Mouse (Mus musculus): ENCODE measurements around the gene Pcsk6. TPM values are rescaled to one million over a fixed set of nuclear protein-coding genes. Genes with fewer than 3 reads are reported as not detected.

Pcsk6 gene
- total RNA-seq, 1 experiment: 62.6 TPM

DNA sequence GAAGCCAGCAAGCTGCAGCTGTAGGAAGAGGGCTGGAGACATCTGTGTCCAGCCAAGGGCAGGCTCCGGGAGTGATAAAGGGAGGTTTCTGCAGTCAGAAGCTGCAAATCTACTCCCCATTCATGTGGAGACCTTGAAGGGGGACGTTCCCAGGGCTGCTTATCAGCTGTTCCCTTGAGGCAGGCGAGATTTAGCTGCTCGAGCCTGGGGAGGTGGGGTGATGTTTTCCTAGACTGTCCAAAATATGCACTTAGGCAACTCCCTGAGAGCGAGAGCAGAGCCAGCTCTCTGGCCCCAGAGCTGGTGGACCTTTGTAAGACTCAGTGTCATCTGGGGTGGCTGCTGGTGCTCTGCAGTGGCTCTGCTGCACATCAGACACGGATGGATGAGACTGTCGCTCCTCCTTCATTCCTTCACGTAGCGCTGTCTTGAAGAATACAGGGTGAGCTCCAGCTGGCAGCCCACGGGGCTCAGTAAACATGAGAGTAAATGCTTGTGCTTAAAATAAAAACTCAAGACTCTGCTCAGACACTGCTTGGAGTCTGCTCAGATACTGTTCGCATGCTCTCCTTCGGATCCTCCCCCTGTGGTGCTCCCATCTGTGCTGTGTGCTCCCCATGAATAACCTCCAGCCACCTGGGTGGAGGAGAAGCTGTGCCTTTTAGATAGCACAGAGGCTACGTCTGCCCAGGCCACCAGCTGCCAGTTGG, 41.1 kb downstream of the Pcsk6 start:
- DNase-seq (ENCODE audit: low read depth, low spot score): no peak
- no peaks in the 10 kb centered on the region for H3K9me3 ChIP-seq (ENCODE audit: control insufficient read depth, insufficient read depth, low read depth, low read length)
- in situ Hi-C loops (cut with MboI; ENCODE audit: low sequenced_read_pairs in 2 of 2, unreplicated experiment in 2 of 2): no loop called here
- no peak overlapping the region for H3K9ac ChIP-seq (ENCODE audit: insufficient read depth, low read depth, low read length, poor library complexity, severe bottlenecking)
- TF ChIP-seq HCFC1 (IDR thresholded peaks at IDR 0.05; ENCODE audit: borderline replicate concordance, insufficient read depth, low read length): no peak
- TF ChIP-seq ZC3H11A (IDR thresholded peaks at IDR 0.05; ENCODE audit: borderline replicate concordance, low read depth, low read length): no peak
- no peak for TF ChIP-seq MAFK (IDR thresholded peaks at IDR 0.05; ENCODE audit: insufficient read depth, low read depth, low read length)
- TF ChIP-seq ZNF384 (IDR thresholded peaks at IDR 0.05; ENCODE audit: low read depth, low read length): no peak
- TF ChIP-seq CHD2 (IDR thresholded peaks at IDR 0.05; ENCODE audit: low read depth, low read length): no peak
- H3K4me1 ChIP-seq (ENCODE audit: control insufficient read depth in 2 of 2, insufficient read depth in 2 of 2, low read length in 2 of 2, poor library complexity in 1 of 2): peaks cover 0 to 2% of the 10 kb centered on the region in 2 experiments; a peak in 1 of 4 replicates
- H3K27ac ChIP-seq (ENCODE audit: insufficient read depth, low read depth, low read length, poor library complexity, severe bottlenecking): no peak overlapping the region
- H3K36me3 ChIP-seq (ENCODE audit: control insufficient read depth, insufficient read depth, low read length, poor library complexity, severe bottlenecking): no peaks in the 10 kb centered on the region
- no peak overlapping the region for H3K4me3 ChIP-seq (ENCODE audit: insufficient read depth in 1 of 2, low read depth in 1 of 2, low read length in 2 of 2, poor library complexity in 1 of 2, severe bottlenecking in 1 of 2)

DNA sequence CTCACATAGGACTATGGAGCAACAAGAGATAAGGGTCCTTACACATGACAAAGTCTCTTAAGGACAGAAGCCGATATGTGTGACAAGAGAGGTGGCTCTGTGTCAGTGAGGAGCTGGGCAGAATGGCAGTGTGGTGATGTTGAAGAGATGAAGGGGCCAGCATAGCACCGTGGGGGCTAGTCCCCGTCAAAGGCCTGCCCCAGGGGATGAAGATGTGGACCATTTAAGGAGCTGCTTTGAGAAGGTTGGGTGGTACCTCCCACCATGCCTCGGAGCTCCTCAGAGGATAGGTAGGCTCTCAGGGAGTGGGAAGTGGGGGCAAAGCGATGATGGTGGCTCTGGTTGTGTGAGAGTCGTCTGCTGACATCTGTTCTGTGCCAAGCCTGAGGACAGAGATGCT, 41.9 kb downstream of the Pcsk6 start:
- Histone ChIP-seq H3K9me3 (ENCODE audit: control insufficient read depth, insufficient read depth, low read depth, low read length) (no peaks in the 10 kb centered on the region), H3K36me3 (ENCODE audit: control insufficient read depth, insufficient read depth, low read length, poor library complexity, severe bottlenecking) (no peaks in the 10 kb centered on the region), H3K27ac (ENCODE audit: insufficient read depth, low read depth, low read length, poor library complexity, severe bottlenecking) (no peak overlapping the region), H3K9ac (ENCODE audit: insufficient read depth, low read depth, low read length, poor library complexity, severe bottlenecking) (no peak overlapping the region), H3K4me1 (ENCODE audit: control insufficient read depth in 2 of 2, insufficient read depth in 2 of 2, low read length in 2 of 2, poor library complexity in 1 of 2) (peaks cover 0 to 2% of the 10 kb centered on the region in 2 experiments; a peak in 1 of 4 replicates), H3K4me3 (ENCODE audit: insufficient read depth in 1 of 2, low read depth in 1 of 2, low read length in 2 of 2, poor library complexity in 1 of 2, severe bottlenecking in 1 of 2) (no peak overlapping the region)
- DNase-seq (ENCODE audit: low read depth, low spot score): no peak
- TF ChIP-seq MAFK (IDR thresholded peaks at IDR 0.05; ENCODE audit: insufficient read depth, low read depth, low read length): no peak
- no peak for TF ChIP-seq ZNF384 (IDR thresholded peaks at IDR 0.05; ENCODE audit: low read depth, low read length)
- TF ChIP-seq ZC3H11A (IDR thresholded peaks at IDR 0.05; ENCODE audit: borderline replicate concordance, low read depth, low read length): no peak
- TF ChIP-seq HCFC1 (IDR thresholded peaks at IDR 0.05; ENCODE audit: borderline replicate concordance, insufficient read depth, low read length): no peak
- TF ChIP-seq CHD2 (IDR thresholded peaks at IDR 0.05; ENCODE audit: low read depth, low read length): no peak
- in situ Hi-C loops (cut with MboI; ENCODE audit: low sequenced_read_pairs in 2 of 2, unreplicated experiment in 2 of 2): no loop called here

- Histone ChIP-seq H3K4me3 (ENCODE audit: insufficient read depth in 1 of 2, low read depth in 1 of 2, low read length in 2 of 2, poor library complexity in 1 of 2, severe bottlenecking in 1 of 2) (no peak overlapping the region), H3K9ac (ENCODE audit: insufficient read depth, low read depth, low read length, poor library complexity, severe bottlenecking) (no peak overlapping the region), H3K4me1 (ENCODE audit: control insufficient read depth in 2 of 2, insufficient read depth in 2 of 2, low read length in 2 of 2, poor library complexity in 1 of 2) (no peaks in the 10 kb centered on the region), H3K36me3 (ENCODE audit: control insufficient read depth, insufficient read depth, low read length, poor library complexity, severe bottlenecking) (no peaks in the 10 kb centered on the region; the same call in 1 of the 2 replicates), H3K9me3 (ENCODE audit: control insufficient read depth, insufficient read depth, low read depth, low read length) (no peaks in the 10 kb centered on the region), H3K27ac (ENCODE audit: insufficient read depth, low read depth, low read length, poor library complexity, severe bottlenecking) (no peak overlapping the region)
- in situ Hi-C loops (cut with MboI; ENCODE audit: low sequenced_read_pairs in 2 of 2, unreplicated experiment in 2 of 2): no loop called here
- TF ChIP-seq ZC3H11A (IDR thresholded peaks at IDR 0.05; ENCODE audit: borderline replicate concordance, low read depth, low read length): no peak
- no peak for TF ChIP-seq CHD2 (IDR thresholded peaks at IDR 0.05; ENCODE audit: low read depth, low read length)
- no peak for TF ChIP-seq HCFC1 (IDR thresholded peaks at IDR 0.05; ENCODE audit: borderline replicate concordance, insufficient read depth, low read length)
- TF ChIP-seq MAFK (IDR thresholded peaks at IDR 0.05; ENCODE audit: insufficient read depth, low read depth, low read length): no peak
- TF ChIP-seq ZNF384 (IDR thresholded peaks at IDR 0.05; ENCODE audit: low read depth, low read length): no peak
- no peak for DNase-seq (ENCODE audit: low read depth, low spot score)
These were observed 45.2 kb downstream of the Pcsk6 start for GRCm38 (mm10) chr7:65906528-65907272.

GRCm38 (mm10) chr7:65909343-65910127, 48.0 kb downstream of the Pcsk6 start:
- DNase-seq (ENCODE audit: low read depth, low spot score): no peak
- H3K9me3 ChIP-seq (ENCODE audit: control insufficient read depth, insufficient read depth, low read depth, low read length): no peaks in the 10 kb centered on the region
- H3K9ac ChIP-seq (ENCODE audit: insufficient read depth, low read depth, low read length, poor library complexity, severe bottlenecking): no peak overlapping the region
- H3K27ac ChIP-seq (ENCODE audit: insufficient read depth, low read depth, low read length, poor library complexity, severe bottlenecking): no peak overlapping the region
- no peak for TF ChIP-seq ZC3H11A (IDR thresholded peaks at IDR 0.05; ENCODE audit: borderline replicate concordance, low read depth, low read length)
- TF ChIP-seq HCFC1 (IDR thresholded peaks at IDR 0.05; ENCODE audit: borderline replicate concordance, insufficient read depth, low read length): no peak
- no peak for TF ChIP-seq CHD2 (IDR thresholded peaks at IDR 0.05; ENCODE audit: low read depth, low read length)
- TF ChIP-seq ZNF384 (IDR thresholded peaks at IDR 0.05; ENCODE audit: low read depth, low read length): no peak
- TF ChIP-seq MAFK (IDR thresholded peaks at IDR 0.05; ENCODE audit: insufficient read depth, low read depth, low read length): no peak
- in situ Hi-C loops (cut with MboI; ENCODE audit: low sequenced_read_pairs in 2 of 2, unreplicated experiment in 2 of 2): no loop called here
- H3K4me1 ChIP-seq (ENCODE audit: control insufficient read depth in 2 of 2, insufficient read depth in 2 of 2, low read length in 2 of 2, poor library complexity in 1 of 2): no peaks in the 10 kb centered on the region
- H3K36me3 ChIP-seq (ENCODE audit: control insufficient read depth, insufficient read depth, low read length, poor library complexity, severe bottlenecking): no peaks in the 10 kb centered on the region; the same call in 1 of the 2 replicates
- H3K4me3 ChIP-seq (ENCODE audit: insufficient read depth in 1 of 2, low read depth in 1 of 2, low read length in 2 of 2, poor library complexity in 1 of 2, severe bottlenecking in 1 of 2): no peak overlapping the region

Measured in ES-E14 (cell line).